In genomic region chr9:44043708-44044425, GRCm38 (mm10) we compare ENCODE assay signal across 10 mouse cellular contexts. TPM values are rescaled to one million over a fixed set of nuclear protein-coding genes. Genes with fewer than 3 reads are reported as not detected.
A peak's percentile ranks its signal among the peaks of the same experiment; 100 is the strongest.
DNase-seq lines count a peak whose midpoint lies in the region; ATAC-seq lines count a peak whose summit lies in the region.
"Had no signal": no experiment of that assay in that cellular context is flagged by ENCODE, and none has a peak within 500 bp of the region (broad histone marks: within the 10 kb centered on the region; RNA-seq: fewer than 3 reads in every experiment).

No protein-coding gene starts in this region.

- WGBS in heart, embryonic 10.5 days: 2% methylated on average over 23 of the region's 23 CpGs
- 4% methylated on average over 23 of the region's 23 CpGs for WGBS in embryonic facial prominence, embryonic 14.5 days
- WGBS in intestine, embryonic 14.5 days: 3% methylated on average over 22 of the region's 23 CpGs
- 3% methylated on average over 23 of the region's 23 CpGs for WGBS in midbrain, embryonic 11.5 days

- no peaks in the 10 kb centered on the region for H3K9me3 ChIP-seq in heart, embryonic 10.5 days
- no peaks in the 10 kb centered on the region for H3K9me3 ChIP-seq in embryonic facial prominence, embryonic 14.5 days (ENCODE audit: control insufficient read depth, low read length)
- H3K9me3 ChIP-seq in intestine, embryonic 14.5 days (ENCODE audit: control insufficient read depth, low read length): no peaks in the 10 kb centered on the region
- H3K9me3 ChIP-seq in midbrain, embryonic 11.5 days (ENCODE audit: control insufficient read depth, low read length): no peaks in the 10 kb centered on the region

- H3K27ac ChIP-seq in heart, embryonic 10.5 days: peak overlapping the region; percentile 5; the same call in 1 of the 2 replicates
- no peak overlapping the region for H3K27ac ChIP-seq in embryonic facial prominence, embryonic 14.5 days (replicated peaks; ENCODE audit: low read depth, low read length)
- H3K27ac ChIP-seq in intestine, embryonic 14.5 days (ENCODE audit: low read depth): no peak overlapping the region
- H3K27ac ChIP-seq in midbrain, embryonic 11.5 days (ENCODE audit: low read depth, low read length): no peak overlapping the region

- no peak for DNase-seq in heart, embryonic 10.5 days (ENCODE audit: low spot score)
- no peak for DNase-seq in heart, postnatal 36 days
- no peak for DNase-seq in embryonic facial prominence, embryonic 14.5 days (ENCODE audit: low spot score)
- DNase-seq in intestine, embryonic 14.5 days (ENCODE audit: low spot score): no peak
- peak; percentile 88 for DNase-seq in midbrain, embryonic 11.5 days (ENCODE audit: low spot score, missing footprints)
- DNase-seq in thymus, postnatal 25 days: peak; percentile 69
- no peak for DNase-seq in gastrocnemius, postnatal 4 days (ENCODE audit: low spot score in 2 of 2)

- peaks cover 19% of the 10 kb centered on the region for H3K4me1 ChIP-seq in heart, embryonic 10.5 days
- peaks cover 13% of the 10 kb centered on the region; the same call in 1 of the 2 replicates for H3K4me1 ChIP-seq in embryonic facial prominence, embryonic 14.5 days (ENCODE audit: control insufficient read depth, insufficient read depth, low read length)
- peaks cover 9% of the 10 kb centered on the region for H3K4me1 ChIP-seq in intestine, embryonic 14.5 days (replicated peaks; ENCODE audit: control insufficient read depth, insufficient read depth, low read length)
- peaks cover 8% of the 10 kb centered on the region for H3K4me1 ChIP-seq in midbrain, embryonic 11.5 days (ENCODE audit: control insufficient read depth, insufficient read depth, low read length)

- H3K4me3 ChIP-seq in heart, embryonic 10.5 days: peak overlapping the region; percentile 56
- H3K4me3 ChIP-seq in embryonic facial prominence, embryonic 14.5 days (ENCODE audit: low read depth, low read length): peak overlapping the region; percentile 40
- peak overlapping the region; percentile 23 for H3K4me3 ChIP-seq in intestine, embryonic 14.5 days (ENCODE audit: low read depth, low read length)
- peak overlapping the region; percentile 26 for H3K4me3 ChIP-seq in midbrain, embryonic 11.5 days (ENCODE audit: low read depth, low read length)

- peak overlapping the region; percentile 58 for H3K4me2 ChIP-seq in embryonic facial prominence, embryonic 14.5 days (ENCODE audit: low read depth, low read length)
- H3K4me2 ChIP-seq in intestine, embryonic 14.5 days (ENCODE audit: low read length): peak overlapping the region; percentile 55
- H3K4me2 ChIP-seq in midbrain, embryonic 11.5 days: peak overlapping the region; percentile 52

- H3K27me3 ChIP-seq in heart, embryonic 10.5 days (ENCODE audit: insufficient read depth, poor library complexity, severe bottlenecking): peaks cover 81% of the 10 kb centered on the region
- H3K27me3 ChIP-seq in embryonic facial prominence, embryonic 14.5 days (replicated peaks; ENCODE audit: control insufficient read depth, insufficient read depth, low read length): peaks cover 27% of the 10 kb centered on the region
- peaks cover 25% of the 10 kb centered on the region for H3K27me3 ChIP-seq in intestine, embryonic 14.5 days (replicated peaks; ENCODE audit: control insufficient read depth, insufficient read depth, low read length)
- H3K27me3 ChIP-seq in midbrain, embryonic 11.5 days (ENCODE audit: control insufficient read depth, insufficient read depth, low read length): peaks cover 28% of the 10 kb centered on the region
- H3K27me3 ChIP-seq: Patski had no signal

- peak overlapping the region; percentile 32 for H3K9ac ChIP-seq in embryonic facial prominence, embryonic 14.5 days (ENCODE audit: low read depth, low read length)
- no peak overlapping the region for H3K9ac ChIP-seq in intestine, embryonic 14.5 days (ENCODE audit: low read length)
- no peak overlapping the region for H3K9ac ChIP-seq in midbrain, embryonic 11.5 days (ENCODE audit: low read length)

- no peaks in the 10 kb centered on the region for H3K36me3 ChIP-seq in heart, embryonic 10.5 days
- H3K36me3 ChIP-seq in embryonic facial prominence, embryonic 14.5 days (ENCODE audit: control insufficient read depth, insufficient read depth, low read length): no peaks in the 10 kb centered on the region
- no peaks in the 10 kb centered on the region for H3K36me3 ChIP-seq in intestine, embryonic 14.5 days (ENCODE audit: control insufficient read depth, insufficient read depth, low read length)
- no peaks in the 10 kb centered on the region for H3K36me3 ChIP-seq in midbrain, embryonic 11.5 days (ENCODE audit: control insufficient read depth, insufficient read depth, low read length)

- ATAC-seq in CD4-positive, CD25-positive, alpha-beta regulatory T cell, adult 4 months: peak; percentile 18
- no peak for ATAC-seq in embryonic facial prominence, embryonic 14.5 days (ENCODE audit: low read depth)
- no peak for ATAC-seq in intestine, embryonic 14.5 days (replicated peaks; ENCODE audit: low FRiP score, low TSS enrichment, low read depth)
- no peak for ATAC-seq in midbrain, embryonic 11.5 days (ENCODE audit: low FRiP score)
- ATAC-seq: Patski had no signal

- intact Hi-C loops in heart, postnatal 36 days (cut with DNase I): no loop called here

RNA-seq across cellular contexts. Expression of gene Thy1, which starts 0.7 kb away (rescaled TPM):
- 0.15 and 1.1 TPM in 2 replicates for polyA plus RNA-seq in heart, embryonic 10.5 days (2016; fragmentation: Nextera tagmentation; extraction: Ambion mirVana)
- total RNA-seq in heart, postnatal 36 days (2021): 10 to 100 TPM; 13.3 to 15.3 TPM
- 100 to 1,000 TPM; 107 to 154 TPM for polyA plus RNA-seq in CD4-positive, CD25-positive, alpha-beta regulatory T cell, adult 4 months (2017; shearing (Covaris generic))
- polyA plus RNA-seq in embryonic facial prominence, embryonic 14.5 days (2014; fragmentation: Nextera tagmentation; extraction: Ambion mirVana): 11.4 and 19.6 TPM in 2 replicates
- polyA plus RNA-seq in intestine, embryonic 14.5 days (2014; fragmentation: Nextera tagmentation; extraction: Ambion mirVana): 0.62 and 2.0 TPM in 2 replicates
- not detected in 2 replicates for polyA plus RNA-seq in midbrain, embryonic 11.5 days (2014; fragmentation: Nextera tagmentation; extraction: Ambion mirVana)
- total RNA-seq in gastrocnemius, postnatal 4 days (2021): 10 to 100 TPM; 21.7 to 33.0 TPM
- polyA plus RNA-seq: Patski had no signal

RNA-seq across cellular contexts. Expression of gene Usp2, which starts 23.0 kb away (rescaled TPM):
- 36.1 and 59.0 TPM in 2 replicates for polyA plus RNA-seq in heart, embryonic 10.5 days (2016; fragmentation: Nextera tagmentation; extraction: Ambion mirVana)
- total RNA-seq in heart, postnatal 36 days (2021): 100 to 1,000 TPM; 137 to 198 TPM
- polyA plus RNA-seq in CD4-positive, CD25-positive, alpha-beta regulatory T cell, adult 4 months (2017; shearing (Covaris generic)): 1 to 10 TPM; 3.7 to 5.2 TPM
- polyA plus RNA-seq in embryonic facial prominence, embryonic 14.5 days (2014; fragmentation: Nextera tagmentation; extraction: Ambion mirVana): 22.8 and 39.4 TPM in 2 replicates
- 11.0 and 12.5 TPM in 2 replicates for polyA plus RNA-seq in intestine, embryonic 14.5 days (2014; fragmentation: Nextera tagmentation; extraction: Ambion mirVana)
- 7.3 and 9.7 TPM in 2 replicates for polyA plus RNA-seq in midbrain, embryonic 11.5 days (2014; fragmentation: Nextera tagmentation; extraction: Ambion mirVana)
- 100 to 1,000 TPM in 1 of 2 experiments, 10 to 100 TPM in 1; 96.7 to 121 TPM for total RNA-seq in gastrocnemius, postnatal 4 days (2021)

RNA-seq across cellular contexts. Expression of gene Mfrp, which starts 57.7 kb away (rescaled TPM):
- polyA plus RNA-seq in heart, embryonic 10.5 days (2016; fragmentation: Nextera tagmentation; extraction: Ambion mirVana): 0.21 TPM in 1 of 2 replicates, not detected in the other
- total RNA-seq in heart, postnatal 36 days (2021): not detected
- not detected for polyA plus RNA-seq in CD4-positive, CD25-positive, alpha-beta regulatory T cell, adult 4 months (2017; shearing (Covaris generic))
- not detected in 2 replicates for polyA plus RNA-seq in embryonic facial prominence, embryonic 14.5 days (2014; fragmentation: Nextera tagmentation; extraction: Ambion mirVana)
- polyA plus RNA-seq in intestine, embryonic 14.5 days (2014; fragmentation: Nextera tagmentation; extraction: Ambion mirVana): 0.18 TPM in 1 of 2 replicates, not detected in the other
- not detected in 2 replicates for polyA plus RNA-seq in midbrain, embryonic 11.5 days (2014; fragmentation: Nextera tagmentation; extraction: Ambion mirVana)
- not detected for total RNA-seq in gastrocnemius, postnatal 4 days (2021)
- total RNA-seq: heart, adult 18-20 months had no signal

Comparison
In these comparisons a context has a peak if more than half of its experiments do, and no peak if none do; other contexts are left out.
1. DNase-seq: peak in midbrain, embryonic 11.5 days (single experiment) and thymus, postnatal 25 days (single experiment); none in heart, embryonic 10.5 days (single experiment), heart, postnatal 36 days (0 of 2), embryonic facial prominence, embryonic 14.5 days (single experiment), intestine, embryonic 14.5 days (single experiment) and gastrocnemius, postnatal 4 days (0 of 2).
2. Peak in every context shown above with its lines, with median percentiles within 50 percentile points of each other: H3K4me3 ChIP-seq and H3K4me2 ChIP-seq.